Mouse (Mus musculus) MEL (cell line): ENCODE data around the gene Pmpcb. TPM values are rescaled to one million over a fixed set of nuclear protein-coding genes. Genes with fewer than 3 reads are reported as not detected.
A peak's percentile ranks its signal among the peaks of the same experiment; 100 is the strongest.

Experiments
- DNase-seq: peaks from one replicate; pipeline ENCODE4 v3.0.0; 2011; ENCODE audit warnings: low read depth, low spot score
- H3K27ac ChIP-seq: 2 replicates; pipeline ENCODE4 v1.5.1; 2012; ENCODE audit warnings: low read depth, mild to moderate bottlenecking, control low read depth, low read length, moderate library complexity; ENCODE audit not compliant: control insufficient read depth
- H3K27me3 ChIP-seq, 2 experiments: fragments of 150-350 bp in 1 of 2; sonication (generic) in 1 of 2; 2 replicates each; pipeline ENCODE4 v1.6.1; 2012; ENCODE audit warnings: low read length in 2 of 2, mild to moderate bottlenecking in 2 of 2, improper control_type of control experiment in 1 of 2, moderate library complexity in 1 of 2; ENCODE audit not compliant: insufficient read depth in 2 of 2, control insufficient read depth in 1 of 2
- H3K36me3 ChIP-seq, 2 experiments: 2 replicates each; pipeline ENCODE4 v1.6.1; 2012 to 2014; ENCODE audit warnings: low read length in 2 of 2, improper control_type of control experiment in 1 of 2, inconsistent platforms in 1 of 2, mild to moderate bottlenecking in 1 of 2; ENCODE audit not compliant: insufficient read depth in 2 of 2, control insufficient read depth in 1 of 2
- H3K4me1 ChIP-seq, 2 experiments: fragments of 150-350 bp in 1 of 2; sonication (generic) in 1 of 2; 2 replicates each; pipeline ENCODE4 v1.6.1; 2012; ENCODE audit warnings: low read length in 2 of 2, improper control_type of control experiment in 1 of 2, mild to moderate bottlenecking in 1 of 2; ENCODE audit not compliant: insufficient read depth in 2 of 2, control insufficient read depth in 1 of 2
- H3K4me3 ChIP-seq, 2 experiments: fragments of 150-350 bp in 1 of 2; sonication (generic) in 1 of 2; 2 replicates each; pipeline ENCODE4 v1.5.1; 2012; ENCODE audit warnings: low read depth in 2 of 2, low read length in 2 of 2, mild to moderate bottlenecking in 2 of 2, moderate library complexity in 2 of 2, control low read depth in 1 of 2, improper control_type of control experiment in 1 of 2; ENCODE audit not compliant: control insufficient read depth in 1 of 2, insufficient read depth in 1 of 2
- H3K79me2 ChIP-seq: 2 replicates; pipeline ENCODE4 v1.6.1; 2012; ENCODE audit warnings: mild to moderate bottlenecking, low read length, moderate library complexity; ENCODE audit not compliant: control insufficient read depth, poor library complexity, insufficient read depth
- H3K9ac ChIP-seq: 2 replicates; pipeline ENCODE4 v1.6.1; 2012; ENCODE audit warnings: low read depth, mild to moderate bottlenecking, control low read depth, low read length, moderate library complexity; ENCODE audit not compliant: control insufficient read depth, poor library complexity, severe bottlenecking
- H3K9me3 ChIP-seq: fragments of 150-350 bp; sonication (generic); replicated peaks from 2 replicates; pipeline ENCODE4 v1.6.1; 2012; ENCODE audit warnings: mild to moderate bottlenecking, low read length, improper control_type of control experiment, moderate library complexity; ENCODE audit not compliant: insufficient read depth
- BHLHE40 ChIP-seq: IDR thresholded peaks from 2 replicates; pipeline ENCODE4 v1.6.1; 2012; ENCODE audit warnings: low read depth, mild to moderate bottlenecking, inconsistent platforms, low read length, improper control_type of control experiment, borderline replicate concordance
- CHD1 ChIP-seq: IDR thresholded peaks from 2 replicates; pipeline ENCODE4 v1.6.1; 2012; ENCODE audit warnings: low read depth, mild to moderate bottlenecking, inconsistent platforms, low read length, improper control_type of control experiment
- CHD2 ChIP-seq: IDR thresholded peaks from 2 replicates; pipeline ENCODE4 v1.6.1; 2011; ENCODE audit warnings: low read length, improper control_type of control experiment
- E2F4 ChIP-seq: IDR thresholded peaks from 2 replicates; pipeline ENCODE4 v1.6.1; 2011; ENCODE audit warnings: low read depth, low read length, improper control_type of control experiment, borderline replicate concordance
- EP300 ChIP-seq, 2 experiments: IDR thresholded peaks; 2 replicates each; pipeline ENCODE4 v1.6.1; 2011; ENCODE audit warnings: improper control_type of control experiment in 2 of 2, low read length in 2 of 2, low read depth in 1 of 2, mild to moderate bottlenecking in 1 of 2
- GABPA ChIP-seq: IDR thresholded peaks from 2 replicates; pipeline ENCODE4 v1.6.1; 2012; ENCODE audit warnings: low read depth, mild to moderate bottlenecking, inconsistent platforms, low read length, improper control_type of control experiment, moderate library complexity
- HCFC1 ChIP-seq: IDR thresholded peaks from 2 replicates; pipeline ENCODE4 v1.6.1; 2012; ENCODE audit warnings: low read depth, mild to moderate bottlenecking, inconsistent platforms, low read length, improper control_type of control experiment, moderate library complexity
- JUND ChIP-seq: IDR thresholded peaks from 2 replicates; pipeline ENCODE4 v1.6.1; 2011; ENCODE audit warnings: low read depth, mild to moderate bottlenecking, improper control_type of control experiment, low read length
- MXI1 ChIP-seq: IDR thresholded peaks from 2 replicates; pipeline ENCODE4 v1.6.1; 2011; ENCODE audit warnings: mild to moderate bottlenecking, low read depth, low read length, improper control_type of control experiment
- MYC ChIP-seq: IDR thresholded peaks from 2 replicates; pipeline ENCODE4 v1.6.1; 2011; ENCODE audit warnings: low read depth, mild to moderate bottlenecking, low read length, improper control_type of control experiment, moderate library complexity
- NELFE ChIP-seq: IDR thresholded peaks from 2 replicates; pipeline ENCODE4 v1.6.1; 2011; ENCODE audit warnings: low read depth, low read length, improper control_type of control experiment
- POLR2AphosphoS2 ChIP-seq: IDR thresholded peaks from 2 replicates; pipeline ENCODE4 v1.6.1; 2011; ENCODE audit warnings: low read length, improper control_type of control experiment
- RCOR1 ChIP-seq: IDR thresholded peaks from 2 replicates; pipeline ENCODE4 v1.6.1; 2012; ENCODE audit warnings: low read depth, mild to moderate bottlenecking, inconsistent platforms, low read length, improper control_type of control experiment
- SMC3 ChIP-seq: IDR thresholded peaks from 2 replicates; pipeline ENCODE4 v1.6.1; 2011; ENCODE audit warnings: low read depth, low read length, improper control_type of control experiment
- TAL1 ChIP-seq: IDR thresholded peaks from 2 replicates; pipeline ENCODE4 v1.6.1; 2012; ENCODE audit warnings: mild to moderate bottlenecking, inconsistent platforms, low read length, moderate library complexity, mixed read lengths
- TBP ChIP-seq: IDR thresholded peaks from 2 replicates; pipeline ENCODE4 v1.8.0; 2011; ENCODE audit warnings: low read depth, low read length, improper control_type of control experiment
- USF1 ChIP-seq: IDR thresholded peaks from 2 replicates; pipeline ENCODE4 v1.6.1; 2014; ENCODE audit warnings: low read depth, mild to moderate bottlenecking, inconsistent platforms, low read length, improper control_type of control experiment, moderate library complexity
- polyA plus RNA-seq, 2 experiments: library from polyadenylated mRNA; stranded (reverse) in 1 of 2; unstranded in 1 of 2; fragments of >175 nt in 1 of 2; fragments of >200 nt in 1 of 2; gene quantifications; 2 replicates each; pipeline versions ENCODE4 v1.2.1 to v1.2.4; 2012; ENCODE audit warnings: low replicate concordance in 2 of 2, low read depth in 1 of 2; ENCODE audit not compliant: insufficient read length in 2 of 2, insufficient read depth in 1 of 2, missing spikeins in 1 of 2
- total RNA-seq: library from RNA; depleted of rRNA; stranded (reverse); fragments of 300-350 nt; gene quantifications from 2 replicates; pipeline ENCODE4 v1.2.3, GENCODE M21; 2012

Gene Pmpcb
- total and polyA plus RNA-seq, 3 experiments, result 162 to 265 (median 172) TPM

DNA sequence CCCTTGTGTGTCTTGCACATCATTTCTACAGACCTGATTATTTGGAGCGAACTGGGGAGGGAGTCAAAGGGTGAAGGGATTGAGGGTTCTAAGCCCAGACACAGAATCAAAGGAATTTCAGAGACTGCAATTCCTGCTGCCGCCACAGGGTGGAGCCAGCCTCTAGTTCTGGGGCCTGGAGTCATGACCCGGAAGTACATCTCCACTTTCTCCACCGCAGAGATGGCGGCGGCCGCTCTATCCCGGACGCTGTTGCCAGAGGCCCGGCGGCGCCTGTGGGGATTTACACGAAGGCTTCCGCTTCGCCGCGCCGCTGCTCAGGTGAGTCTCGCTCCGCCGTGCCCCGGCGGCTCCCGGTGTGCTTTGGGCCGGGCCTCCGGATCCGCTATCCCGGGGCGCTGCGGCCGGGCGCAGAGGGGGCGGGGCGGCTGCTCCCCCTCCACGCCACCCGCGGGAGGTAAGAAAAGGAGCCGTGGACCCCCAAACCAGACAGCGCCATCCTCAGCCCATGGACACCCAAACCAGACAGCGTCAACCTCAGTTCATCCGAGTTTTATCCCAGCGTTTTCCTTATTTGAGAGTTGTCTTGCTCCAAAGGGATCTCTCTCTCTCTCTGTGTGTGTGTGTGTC is at the start of gene Pmpcb (continued):
- TF ChIP-seq EP300 (IDR thresholded peaks at IDR 0.05; ENCODE audit: low read depth in 1 of 2, low read length in 2 of 2) (no peak), GABPA (no peak), JUND (no peak), CHD1 (no peak)
- TF ChIP-seq, all 39 proteins: peak for 15

DNA sequence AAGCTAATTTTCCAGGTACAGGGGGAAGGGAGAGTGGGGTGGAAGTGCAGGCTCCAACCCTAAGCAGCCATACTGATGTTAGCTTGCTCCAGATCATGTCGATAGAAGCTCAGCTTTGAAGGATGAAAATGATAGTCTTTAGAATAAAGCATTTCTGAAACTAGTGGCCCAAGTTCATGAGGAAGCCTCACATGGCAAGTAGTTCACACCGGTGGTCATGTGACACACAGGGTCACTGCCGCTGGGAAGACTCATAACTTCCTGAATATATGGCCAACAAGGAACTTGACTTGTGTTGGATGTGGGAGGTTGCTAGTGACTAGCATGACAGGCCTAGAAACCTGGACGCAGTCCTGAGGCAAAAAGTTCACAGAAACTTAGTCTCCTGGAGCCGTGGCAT is 44.7 kb upstream of the Pmpcb start:
- TF ChIP-seq POLR2AphosphoS2, result no peak
- peak; percentile 59; the same call in 1 of the 2 replicates for TF ChIP-seq USF1
- no peak for TF ChIP-seq BHLHE40
- Histone ChIP-seq H3K4me1 (peaks cover 9 to 10% of the 10 kb centered on the region in 2 experiments), H3K27ac (no peak overlapping the region), H3K9me3 (no peaks in the 10 kb centered on the region), H3K9ac (no peak overlapping the region), H3K4me3 (no peak overlapping the region), H3K27me3 (no peaks in the 10 kb centered on the region), H3K79me2 (no peaks in the 10 kb centered on the region), H3K36me3 (peaks cover 0 to 19% of the 10 kb centered on the region in 2 experiments; a peak in 2 of 4 replicates)
- no peak for DNase-seq

DNA sequence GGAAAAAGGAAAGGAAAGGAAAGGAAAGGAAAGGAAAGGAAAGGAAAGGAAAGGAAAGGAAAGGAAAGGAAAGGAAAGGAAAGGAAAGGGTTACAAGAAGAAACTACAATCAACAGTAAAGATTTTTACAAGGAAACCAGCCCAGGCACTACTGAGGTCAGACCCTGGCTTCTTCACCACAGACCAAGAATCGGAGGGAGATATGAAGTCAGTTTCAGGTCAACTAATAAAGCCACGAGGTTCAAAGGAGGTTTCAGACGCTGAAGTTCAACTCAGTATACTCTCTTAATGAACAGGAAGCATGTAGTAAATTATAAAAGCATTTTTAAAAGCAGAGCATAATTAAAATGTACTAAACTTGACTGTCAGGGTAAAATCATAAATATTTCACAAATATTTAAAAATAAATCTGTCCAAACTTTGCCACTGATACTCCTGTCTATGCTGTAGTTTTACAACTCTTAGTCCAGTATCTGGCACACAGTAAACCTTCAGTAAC is 43.5 kb upstream of the Pmpcb start:
- H3K4me1 ChIP-seq, result peaks cover 3 to 10% of the 10 kb centered on the region in 2 experiments
- H3K4me3 ChIP-seq, result no peak overlapping the region
- H3K27me3 ChIP-seq, result no peaks in the 10 kb centered on the region
- DNase-seq, result no peak
- no peak for TF ChIP-seq USF1
- no peak for TF ChIP-seq CHD2
- no peak for TF ChIP-seq SMC3
- no peak for TF ChIP-seq E2F4
- no peak for TF ChIP-seq TAL1
- no peak for TF ChIP-seq NELFE
- TF ChIP-seq HCFC1, result no peak
- no peak for TF ChIP-seq MXI1
- TF ChIP-seq CHD1, result no peak
- no peak for TF ChIP-seq RCOR1
- no peak for TF ChIP-seq MYC
- TF ChIP-seq TBP, result no peak
- TF ChIP-seq POLR2AphosphoS2, result no peak
- H3K9ac ChIP-seq, result no peak overlapping the region
- peaks cover 0 to 12% of the 10 kb centered on the region in 2 experiments; a peak in 2 of 4 replicates for H3K36me3 ChIP-seq
- no peaks in the 10 kb centered on the region for H3K79me2 ChIP-seq
- H3K9me3 ChIP-seq, result no peaks in the 10 kb centered on the region
- no peak overlapping the region for H3K27ac ChIP-seq
